Mouse (Mus musculus) kidney, postnatal 4 days (tissue): ENCODE measurements around the gene Adgrd1.
A peak's percentile ranks its signal among the peaks of the same experiment; 100 is the strongest.

Source experiments
- DNase-seq, 2 experiments: peaks; one replicate each; pipeline ENCODE4 v3.0.0; 2021; ENCODE audit warnings: mixed read lengths in 2 of 2

Adgrd1 gene

DNA sequence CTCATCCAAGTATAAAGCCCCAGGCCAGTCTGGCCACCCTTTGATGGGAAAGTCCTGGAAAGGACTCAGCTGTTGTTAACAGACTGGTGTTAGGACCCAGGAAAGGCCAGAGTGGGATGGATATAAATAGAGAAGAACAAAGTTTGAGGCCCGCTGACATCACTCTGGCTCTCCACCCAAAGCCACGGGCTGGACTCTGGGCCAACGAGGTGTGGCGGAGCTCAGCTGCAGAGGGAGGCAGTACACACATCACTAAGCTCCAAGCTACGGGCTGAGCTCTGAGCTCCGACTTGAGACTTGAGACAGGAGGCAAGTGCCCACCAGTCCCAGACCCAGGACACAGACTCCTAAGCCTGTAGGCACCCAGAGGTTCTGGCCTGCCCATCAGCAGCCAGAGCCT lies at the start of gene Adgrd1:
Adgrd1 (plus strand) TSS at position 240 of the 400 bp plus-strand sequence.
- DNase-seq: peak; percentile 57 to 70

DNA sequence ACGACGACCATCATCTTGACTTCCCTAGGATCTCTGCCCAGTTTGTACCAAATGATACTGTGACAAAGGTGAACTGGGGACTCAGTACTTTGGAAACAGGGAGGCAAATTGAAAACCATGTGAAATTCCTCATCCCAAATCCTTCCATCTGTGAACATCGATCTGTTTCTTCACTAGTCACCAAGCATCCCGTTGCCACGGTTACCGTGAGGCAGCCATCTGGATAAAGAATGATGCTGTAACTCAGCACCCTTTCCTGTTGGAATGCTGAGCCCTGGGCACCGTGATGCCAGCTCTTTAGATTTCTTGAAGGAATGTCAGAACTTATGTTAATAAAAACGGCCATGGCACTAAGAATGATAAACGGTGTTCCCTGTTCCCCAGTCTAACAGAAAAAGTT lies 47.2 kb upstream of the Adgrd1 start:
- no peak for DNase-seq

DNA sequence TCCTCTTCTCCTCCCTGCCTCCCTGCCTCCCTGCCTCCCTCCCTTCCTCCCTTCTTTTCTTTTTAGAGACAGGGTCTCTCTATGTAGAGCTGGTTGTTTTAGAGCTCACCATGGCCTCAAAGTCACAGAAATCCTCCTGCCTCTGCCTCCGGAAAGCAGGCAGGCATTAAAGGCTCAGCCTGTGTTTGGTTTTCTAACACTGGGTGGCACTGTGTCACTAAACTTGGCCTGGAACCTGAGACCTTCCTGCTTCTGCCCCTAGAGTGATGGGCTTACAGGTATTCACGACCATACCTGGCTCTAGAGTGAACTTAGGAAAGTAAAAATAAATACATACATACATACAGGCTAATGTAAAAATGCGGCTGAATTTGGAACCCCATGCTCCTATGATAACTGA lies 44.6 kb upstream of the Adgrd1 start:
- no peak for DNase-seq

- DNase-seq: no peak
Measured at GRCm38 (mm10) chr5:129052636-129053355, 43.8 kb upstream of the Adgrd1 start.

DNA sequence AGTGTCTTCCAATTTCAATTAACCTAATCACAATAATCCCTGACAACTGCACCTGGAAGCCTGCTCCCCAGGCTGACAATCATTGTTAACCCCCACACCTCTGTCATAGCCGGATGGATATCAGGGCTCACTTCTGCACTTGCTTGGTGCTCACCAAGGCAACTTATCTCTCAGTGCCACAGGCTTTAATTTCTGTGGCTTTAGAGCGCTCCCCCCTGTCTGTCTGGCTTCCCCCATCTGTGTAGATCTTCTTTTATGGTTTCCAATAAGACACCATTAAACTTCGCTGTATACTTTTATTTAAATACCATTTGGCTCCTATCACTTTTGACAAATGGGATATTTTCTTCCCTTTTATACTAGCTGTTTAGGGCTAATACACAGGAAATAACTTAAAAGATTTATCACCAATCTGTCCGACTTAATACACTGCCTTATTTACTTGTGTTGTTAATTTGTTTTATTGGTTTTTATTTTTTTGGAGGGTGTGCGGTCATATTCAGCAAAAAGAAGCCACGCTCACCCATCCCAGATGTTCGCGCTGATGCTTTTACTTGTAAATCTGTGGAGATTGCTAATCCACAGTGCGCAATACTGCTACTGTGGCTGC lies 41.8 kb upstream of the Adgrd1 start:
- peak in 1 of 2 experiments; percentile 31 for DNase-seq

DNA sequence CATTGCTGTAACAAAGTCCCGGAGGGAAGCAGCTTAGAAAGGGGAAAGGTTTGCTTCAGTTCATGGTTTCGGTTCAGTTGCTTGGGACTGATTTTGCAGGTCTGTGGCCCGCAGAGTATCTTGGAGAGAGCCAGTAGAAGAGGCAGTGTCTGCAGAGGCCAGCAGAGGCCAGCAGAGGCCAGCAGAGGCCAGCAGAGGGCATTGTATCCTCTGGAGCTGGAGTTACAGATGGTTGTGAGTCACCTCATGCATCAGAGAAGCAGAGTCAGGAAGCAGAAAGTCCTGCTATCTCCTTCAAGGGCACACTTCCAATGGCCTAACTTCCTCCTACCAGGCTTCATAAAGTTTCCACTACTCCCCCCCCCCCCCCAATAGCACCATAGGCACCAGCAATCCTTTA lies 37.4 kb upstream of the Adgrd1 start:
- DNase-seq: no peak

DNA sequence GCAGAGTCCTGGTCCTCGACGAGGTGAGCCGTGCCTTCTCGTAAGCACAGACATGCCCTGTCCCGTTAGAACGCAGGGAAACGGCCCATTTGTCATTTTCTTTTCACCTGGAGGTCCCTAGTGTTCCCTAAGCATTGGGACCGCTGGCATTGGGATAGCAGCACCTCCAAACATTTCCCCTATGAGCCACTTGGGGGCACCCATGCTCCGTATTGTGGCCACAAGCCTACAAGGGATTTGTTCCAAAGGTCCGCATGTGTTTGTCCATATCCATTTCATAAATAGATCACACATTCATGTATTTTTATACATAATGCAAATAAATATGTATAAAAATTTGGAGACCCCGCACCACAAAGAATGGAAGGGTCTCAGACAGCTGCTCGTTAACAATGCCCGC lies 35.0 kb upstream of the Adgrd1 start:
- DNase-seq: peak; percentile 82 to 87

DNA sequence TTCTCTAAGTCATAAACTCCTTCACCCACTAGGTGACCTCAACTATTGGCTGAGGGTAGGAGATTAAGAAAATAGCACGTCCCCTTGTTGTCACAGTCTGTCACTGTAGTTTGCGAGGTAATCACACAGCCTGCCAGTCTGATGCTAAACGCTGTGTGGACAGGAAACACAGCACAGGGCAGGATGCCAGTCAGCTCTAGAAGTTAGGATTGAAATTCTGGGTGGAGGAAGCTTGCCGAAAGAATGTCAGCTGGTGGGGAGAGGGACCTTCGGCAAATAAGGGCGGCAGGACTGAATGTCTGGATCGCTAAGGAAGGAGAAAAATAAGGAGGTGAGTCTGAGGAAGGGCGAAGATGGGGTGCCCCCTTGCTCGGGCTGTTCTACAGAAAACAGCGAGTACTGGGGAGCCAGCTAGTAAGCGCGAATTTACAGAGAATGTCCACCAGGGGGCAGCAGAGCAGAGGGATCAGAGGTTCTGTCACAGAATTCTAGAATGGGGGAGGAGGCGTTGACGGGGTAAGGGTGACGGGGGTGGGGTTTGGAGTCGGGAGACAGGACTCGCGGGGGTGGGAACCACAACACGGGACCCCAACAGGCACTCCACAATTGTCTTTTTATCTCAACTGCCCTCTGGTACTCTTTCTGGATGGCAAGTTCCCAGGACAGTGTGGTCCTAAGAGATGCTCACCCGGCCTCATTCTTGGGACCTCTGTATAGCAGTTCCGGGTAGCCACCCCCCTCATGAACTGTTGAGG lies 33.3 kb upstream of the Adgrd1 start:
- peak; percentile 91 for DNase-seq

GRCm38 (mm10) chr5:129063792-129064087 lies 32.8 kb upstream of the Adgrd1 start:
- DNase-seq: no peak

DNA sequence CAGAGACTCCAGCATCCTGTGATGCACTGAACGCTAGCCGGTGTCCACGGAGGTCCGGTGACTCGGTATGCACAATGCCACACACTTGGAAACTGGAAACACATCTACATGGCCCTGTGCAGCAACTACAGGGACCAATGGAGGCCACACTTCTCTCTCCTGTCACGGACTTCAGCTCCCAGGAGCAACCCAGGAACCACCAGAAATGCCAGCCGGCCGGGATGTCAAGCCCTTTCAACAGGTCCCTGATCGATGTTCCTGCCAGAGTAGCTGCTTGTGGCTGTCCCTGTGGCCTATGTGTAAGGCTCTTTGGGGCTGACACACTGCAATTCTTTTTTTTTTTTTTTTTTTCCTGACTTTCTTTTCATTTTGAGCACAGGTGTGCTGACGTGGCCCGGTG lies 32.4 kb upstream of the Adgrd1 start:
- no peak for DNase-seq

GRCm38 (mm10) chr5:129065301-129065700 lies 31.2 kb upstream of the Adgrd1 start:
- DNase-seq: no peak

DNA sequence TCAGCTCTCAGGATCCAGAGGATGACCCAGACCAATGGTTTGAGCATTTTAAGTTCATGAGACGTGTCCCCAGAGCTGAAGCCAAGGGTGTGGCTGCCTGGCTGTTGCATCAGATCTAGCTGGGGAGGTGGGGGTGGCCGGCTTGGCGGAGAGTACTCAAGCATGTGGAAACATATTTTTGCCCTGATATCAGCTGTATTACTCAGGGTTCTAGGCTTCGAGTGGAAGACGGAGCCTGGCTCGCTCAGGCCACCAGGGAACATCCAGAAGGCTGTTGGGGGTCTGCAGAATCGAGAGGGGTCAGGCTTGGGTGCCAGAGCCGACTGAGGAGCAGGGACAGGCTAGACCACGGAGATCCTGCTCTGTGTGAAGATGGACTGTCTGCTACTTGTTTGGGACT lies 30.6 kb upstream of the Adgrd1 start:
- peak in 1 of 2 experiments; percentile 44 for DNase-seq

DNA sequence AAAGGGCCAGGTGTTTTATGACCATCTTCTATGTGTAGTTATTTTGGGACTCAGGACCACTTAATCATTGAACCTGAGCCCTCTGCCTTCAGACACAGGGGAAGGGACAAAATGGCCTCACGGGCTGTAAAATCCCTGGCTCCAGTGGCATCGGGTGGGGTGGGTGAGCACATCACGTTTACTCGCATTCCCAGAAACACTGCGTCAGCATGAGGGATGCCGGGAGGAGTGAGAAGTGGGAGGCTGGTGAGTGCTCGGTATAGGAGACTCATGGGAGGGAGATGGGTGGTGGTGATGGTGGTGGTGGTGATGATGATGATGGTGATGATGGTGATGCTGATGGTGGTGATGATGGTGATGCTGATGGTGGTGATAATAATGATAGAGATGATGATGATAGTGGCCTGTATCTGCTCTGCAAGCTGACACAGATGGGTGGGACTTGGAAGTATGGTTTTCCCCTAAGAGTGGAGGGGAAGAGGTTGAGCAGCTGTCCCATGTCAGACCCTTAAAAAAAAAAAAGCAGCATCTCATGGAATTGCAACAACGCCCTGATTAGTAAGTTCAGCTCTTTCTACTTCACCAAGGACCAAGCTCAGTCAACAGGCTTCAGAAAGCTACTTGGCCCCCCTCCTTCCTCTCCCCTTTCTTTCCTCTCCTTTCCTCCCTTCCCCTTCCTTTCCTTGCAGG lies 29.9 kb upstream of the Adgrd1 start:
- peak in 1 of 2 experiments; percentile 30 for DNase-seq

DNA sequence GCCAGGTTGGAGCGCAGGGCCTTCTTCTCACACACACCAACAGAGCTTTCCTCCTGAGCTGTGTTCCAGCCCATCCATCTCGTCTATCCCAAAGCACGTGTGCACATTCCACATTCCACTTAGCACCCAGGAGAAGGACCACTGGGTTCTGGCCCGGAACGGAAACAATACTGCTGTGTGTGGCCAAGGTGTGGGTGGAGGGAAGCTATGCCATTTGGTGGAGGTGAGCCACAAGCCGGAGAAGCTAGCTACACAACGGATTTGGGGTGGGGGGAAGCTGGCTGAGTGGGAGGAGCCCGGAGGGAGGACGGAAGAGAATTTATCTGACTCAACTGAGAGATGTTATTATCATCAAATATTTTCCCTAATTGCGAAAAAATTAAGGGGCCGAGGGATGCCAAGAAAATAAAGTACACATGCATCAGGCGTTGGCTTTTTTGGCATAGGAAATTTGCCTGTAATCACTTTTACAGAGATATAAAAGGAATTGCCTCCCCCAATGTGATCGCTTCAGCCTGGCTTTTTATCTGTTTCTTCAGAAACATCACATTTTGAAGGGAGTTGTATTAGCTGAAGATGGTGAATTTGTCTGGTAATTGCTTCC lies 29.2 kb upstream of the Adgrd1 start:
- peak in 1 of 2 experiments; percentile 48 for DNase-seq

DNA sequence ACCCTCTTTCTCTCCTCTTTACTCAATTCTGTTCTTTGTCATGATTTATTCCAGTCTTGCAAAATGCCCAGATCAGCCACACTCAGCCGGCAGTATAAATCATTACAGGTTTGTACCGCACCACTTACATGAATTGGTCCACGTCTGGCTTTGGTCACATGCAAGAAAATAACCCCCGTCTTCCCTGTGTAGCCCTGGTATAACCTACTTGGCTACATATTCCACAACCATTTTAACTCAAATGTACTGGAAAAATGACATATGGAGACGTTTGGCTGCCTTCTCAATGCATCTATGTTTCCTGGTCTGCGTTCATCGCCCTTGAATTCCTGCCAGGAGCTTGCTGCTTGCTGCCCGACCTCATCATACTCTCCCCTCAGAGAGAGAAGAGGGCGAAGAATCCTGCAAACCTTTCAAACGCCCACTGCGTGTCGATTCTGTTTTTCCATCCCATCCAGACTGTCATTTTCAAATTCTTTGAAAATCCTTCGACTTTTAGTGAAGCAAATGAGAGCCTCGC lies 24.7 kb upstream of the Adgrd1 start:
- no peak for DNase-seq

- DNase-seq: no peak
Measured at GRCm38 (mm10) chr5:129073404-129073803, 23.1 kb upstream of the Adgrd1 start.

DNA sequence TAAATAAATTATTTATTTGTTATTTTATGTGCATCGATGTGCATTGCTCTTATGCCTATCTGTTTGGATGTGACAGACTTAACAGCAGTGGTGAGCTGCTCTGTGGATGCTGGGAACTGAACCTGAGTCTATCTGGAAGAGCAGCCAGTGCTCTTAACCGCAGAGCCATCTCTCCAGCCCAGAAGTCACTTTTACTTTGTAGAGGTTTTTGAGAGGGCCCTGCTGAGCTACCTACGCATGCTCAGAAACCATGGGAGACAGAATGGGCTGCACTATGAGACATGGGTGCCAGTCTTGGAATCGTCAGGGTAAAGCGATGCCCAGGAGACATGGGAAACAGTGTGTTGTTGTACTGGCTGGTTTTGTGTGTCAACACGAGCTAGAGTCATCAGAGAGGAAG lies 20.5 kb upstream of the Adgrd1 start:
- DNase-seq: no peak

DNA sequence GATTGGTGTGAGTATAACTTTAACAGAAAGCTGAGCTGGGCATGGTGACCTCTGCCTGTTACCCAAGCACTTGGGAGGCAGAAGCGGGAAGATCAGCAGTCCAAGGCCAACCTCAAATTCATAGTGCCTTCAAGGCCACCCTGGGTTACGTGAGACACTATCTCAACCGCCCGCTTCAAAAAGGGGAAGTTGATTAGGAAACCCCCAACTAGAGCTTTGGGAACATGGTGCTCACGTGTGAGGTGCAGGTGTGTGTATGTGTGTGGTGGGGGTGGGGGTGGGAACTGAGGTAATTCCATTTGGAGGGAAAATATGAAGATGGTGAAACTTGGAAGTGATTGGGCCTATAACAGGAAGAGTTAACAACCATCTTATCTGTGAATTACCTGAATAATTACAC lies 19.3 kb upstream of the Adgrd1 start:
- DNase-seq: no peak

- no peak for DNase-seq
Measured at GRCm38 (mm10) chr5:129081521-129081920, 15.0 kb upstream of the Adgrd1 start.

DNA sequence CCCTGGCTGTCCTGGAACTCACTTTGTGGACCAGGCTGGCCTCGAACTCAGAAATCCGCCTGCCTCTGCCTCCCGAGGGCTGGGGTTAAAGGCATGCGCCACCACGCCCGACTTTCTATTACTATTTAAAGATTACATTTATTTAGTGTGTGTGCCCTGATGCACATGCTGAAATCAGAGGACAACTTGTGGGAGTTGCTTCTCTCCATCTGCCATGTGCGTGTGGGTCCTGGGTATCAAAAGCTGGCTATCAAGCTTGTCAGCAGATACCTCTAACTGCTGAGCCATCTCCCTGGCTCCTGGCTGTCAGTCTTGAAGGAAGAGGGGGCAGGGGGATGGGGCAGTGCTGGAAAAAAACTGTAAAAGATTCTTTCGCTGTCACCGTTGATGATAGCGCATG lies 11.4 kb upstream of the Adgrd1 start:
- no peak for DNase-seq

DNA sequence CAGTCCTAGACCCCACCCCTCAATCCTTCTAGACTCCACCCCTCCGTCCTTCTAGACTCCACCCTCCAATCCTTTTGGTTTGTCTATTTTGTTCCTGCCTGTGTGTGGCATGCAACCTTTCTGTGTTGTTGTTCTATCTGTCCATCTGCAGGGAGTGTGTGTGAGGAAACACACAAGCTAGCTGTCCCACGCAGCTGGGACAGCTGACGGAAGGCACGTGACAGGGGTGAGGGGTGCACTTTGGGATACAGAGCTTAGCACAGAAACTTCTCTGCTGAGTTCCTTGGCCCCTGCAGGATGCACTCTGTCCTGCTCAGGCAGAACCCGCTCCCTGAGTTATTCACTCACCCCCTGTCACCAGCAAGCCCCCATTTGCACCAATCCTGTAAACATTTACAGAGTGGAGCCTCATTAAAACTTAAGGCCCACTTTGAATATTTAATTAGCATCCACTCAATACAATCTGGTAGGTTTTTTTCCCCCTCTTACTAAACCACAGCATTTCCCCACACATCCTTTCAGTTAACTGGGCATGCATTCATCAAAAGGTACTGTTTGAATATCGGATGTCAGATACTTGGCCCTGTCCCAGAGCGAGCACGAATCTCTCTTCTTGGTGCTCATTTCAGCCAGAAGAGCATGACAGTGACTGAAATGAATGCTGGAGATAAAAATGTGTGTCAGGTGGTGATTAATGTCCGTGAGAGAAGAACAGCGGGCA lies 4.0 kb upstream of the Adgrd1 start:
- DNase-seq: peak in 1 of 2 experiments; percentile 18

DNA sequence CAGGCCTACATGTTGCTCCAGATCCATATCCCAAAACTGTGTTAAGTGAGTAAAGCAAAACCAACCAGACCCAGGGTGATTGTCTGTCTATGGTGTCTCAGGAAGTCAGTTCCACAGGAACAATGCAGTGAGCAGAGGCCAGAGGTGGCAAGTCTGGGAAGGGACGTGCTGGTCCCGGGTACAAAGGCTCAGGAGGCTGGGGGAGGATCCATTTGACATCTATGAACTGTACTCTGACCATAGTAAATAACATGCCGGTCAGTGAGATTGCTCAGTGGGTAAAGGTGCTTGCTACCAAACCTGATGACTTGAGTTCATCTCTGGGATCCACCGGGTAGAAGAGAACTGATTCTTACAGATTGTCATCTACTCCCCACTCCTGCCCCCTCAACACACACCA lies 3.4 kb upstream of the Adgrd1 start:
- DNase-seq: no peak
